Comparison of ENCODE assay signal across 15 mouse cellular contexts in genomic region chr8:70179082-70179481, GRCm38 (mm10). TPM values are rescaled to one million over a fixed set of nuclear protein-coding genes. Genes with fewer than 3 reads are reported as not detected.
DNase-seq lines count a peak whose midpoint lies in the region; ATAC-seq lines count a peak whose summit lies in the region.
"Had no signal": no experiment of that assay in that cellular context is flagged by ENCODE, and none has a peak within 500 bp of the region (broad histone marks: within the 10 kb centered on the region; RNA-seq: fewer than 3 reads in every experiment).

No protein-coding gene starts in this region.

- H3K36me3 ChIP-seq in liver, embryonic 15.5 days (replicated peaks): peaks cover 33% of the 10 kb centered on the region

- H3K4me2 ChIP-seq in liver, embryonic 15.5 days: no peak overlapping the region
- H3K4me2 ChIP-seq: limb, embryonic 12.5 days had no signal

- no peak overlapping the region for H3K9ac ChIP-seq in liver, embryonic 15.5 days
- H3K9ac ChIP-seq: limb, embryonic 12.5 days had no signal

- peak; percentile 31 for DNase-seq in embryo, embryonic 10 days (ENCODE audit: low spot score)
- no peak for DNase-seq in embryo, embryonic 9.5 days (ENCODE audit: extremely low spot score)
- DNase-seq in liver (no peak), NIH3T3 (ENCODE audit: low read depth) (peak; percentile 53)
- no peak for DNase-seq in c-Kit-positive CD71-positive TER-119-positive erythroid progenitor cells, embryonic 14.5 days (ENCODE audit: low spot score)
- DNase-seq in gastrocnemius, adult 8-10 months (ENCODE audit: low spot score in 2 of 2): no peak
- DNase-seq: B cell, adult 2 months; cerebellum, adult 9-11 months; gastrocnemius, postnatal 25 days; heart, postnatal 4 days; kidney, postnatal 4 days had no signal

- H3K4me3 ChIP-seq in liver, embryonic 15.5 days (replicated peaks): no peak overlapping the region
- H3K4me3 ChIP-seq: erythroblast, embryonic 14.5 days; limb, embryonic 12.5 days had no signal

- no peak for ATAC-seq in liver, embryonic 15.5 days (ENCODE audit: insufficient read depth)
- ATAC-seq in megakaryocyte-erythroid progenitor cell, adult 5-6 weeks (replicated peaks; ENCODE audit: low FRiP score, low TSS enrichment, poor library complexity, severe bottlenecking): 0 out of 2 replicates have a peak, but pooled peaks have one; percentile 49

- H3K9me3 ChIP-seq in liver, embryonic 15.5 days (replicated peaks): no peaks in the 10 kb centered on the region
- H3K9me3 ChIP-seq: limb, embryonic 12.5 days had no signal

- H3K27ac ChIP-seq in liver, embryonic 15.5 days (replicated peaks): 0 out of 2 replicates have a peak overlapping the region, but pooled peaks have one; percentile 19
- H3K27ac ChIP-seq: limb, embryonic 12.5 days had no signal

- H3K27me3 ChIP-seq in liver, embryonic 15.5 days: no peaks in the 10 kb centered on the region
- H3K27me3 ChIP-seq: limb, embryonic 12.5 days had no signal

- 89% methylated on average over 4 of the region's 4 CpGs for WGBS in liver, embryonic 15.5 days (ENCODE audit: insufficient replicate concordance)

- H3K4me1 ChIP-seq in liver, embryonic 15.5 days (replicated peaks): peaks cover 37% of the 10 kb centered on the region

RNA-seq across cellular contexts. Expression of gene Tmem161a, which starts 6.9 kb away (rescaled TPM):
- 28.1 and 31.9 TPM in 2 replicates for polyA plus RNA-seq in liver, embryonic 15.5 days (2015; fragmentation: Nextera tagmentation; extraction: Ambion mirVana)
- 40.0 and 40.9 TPM in 2 replicates for total RNA-seq in megakaryocyte-erythroid progenitor cell, adult 5-6 weeks (2014; fragmentation: Nextera tagmentation)
- total RNA-seq in megakaryocyte-erythroid progenitor cell, adult 5-6 weeks (2017): 12.2 and 18.0 TPM in 2 replicates
- 10 to 100 TPM; 77.0 to 87.6 (median 85.9) TPM for total RNA-seq in gastrocnemius, adult 8-10 months (2022)

RNA-seq across cellular contexts. Expression of gene Slc25a42, which starts 33.0 kb away (rescaled TPM):
- 8.0 and 9.2 TPM in 2 replicates for polyA plus RNA-seq in liver, embryonic 15.5 days (2015; fragmentation: Nextera tagmentation; extraction: Ambion mirVana)
- total RNA-seq in megakaryocyte-erythroid progenitor cell, adult 5-6 weeks (2014; fragmentation: Nextera tagmentation): 31.8 and 36.6 TPM in 2 replicates
- 3.2 and 5.5 TPM in 2 replicates for total RNA-seq in megakaryocyte-erythroid progenitor cell, adult 5-6 weeks (2017)
- total RNA-seq in gastrocnemius, adult 8-10 months (2022): 10 to 100 TPM; 27.4 to 34.4 (median 31.1) TPM

RNA-seq across cellular contexts. Expression of gene Mef2b, which starts 39.6 kb away (rescaled TPM):
- polyA plus RNA-seq in liver, embryonic 15.5 days (2015; fragmentation: Nextera tagmentation; extraction: Ambion mirVana): not detected in 2 replicates
- total RNA-seq in megakaryocyte-erythroid progenitor cell, adult 5-6 weeks (2014; fragmentation: Nextera tagmentation): 0.46 and 0.92 TPM in 2 replicates
- not detected in 2 replicates for total RNA-seq in megakaryocyte-erythroid progenitor cell, adult 5-6 weeks (2017)
- total RNA-seq in gastrocnemius, adult 8-10 months (2022): under 1 TPM in 3 of 4 experiments, not detected in 1; 0.32 to 0.36 (median 0.34) TPM

RNA-seq across cellular contexts. Expression of gene Borcs8, which starts 39.8 kb away (rescaled TPM):
- 22.4 and 25.7 TPM in 2 replicates for polyA plus RNA-seq in liver, embryonic 15.5 days (2015; fragmentation: Nextera tagmentation; extraction: Ambion mirVana)
- total RNA-seq in megakaryocyte-erythroid progenitor cell, adult 5-6 weeks (2014; fragmentation: Nextera tagmentation): 50.6 and 63.7 TPM in 2 replicates
- 28.6 and 44.9 TPM in 2 replicates for total RNA-seq in megakaryocyte-erythroid progenitor cell, adult 5-6 weeks (2017)
- 10 to 100 TPM in 3 of 4 experiments, 1 to 10 TPM in 1; 9.8 to 14.9 (median 14.1) TPM for total RNA-seq in gastrocnemius, adult 8-10 months (2022)

RNA-seq across cellular contexts. Expression of gene Rfxank, which starts 40.1 kb away (rescaled TPM):
- 6.5 and 7.3 TPM in 2 replicates for polyA plus RNA-seq in liver, embryonic 15.5 days (2015; fragmentation: Nextera tagmentation; extraction: Ambion mirVana)
- 5.6 and 10.7 TPM in 2 replicates for total RNA-seq in megakaryocyte-erythroid progenitor cell, adult 5-6 weeks (2014; fragmentation: Nextera tagmentation)
- total RNA-seq in megakaryocyte-erythroid progenitor cell, adult 5-6 weeks (2017): 9.1 and 18.3 TPM in 2 replicates
- total RNA-seq in gastrocnemius, adult 8-10 months (2022): 10 to 100 TPM in 1 of 4 experiments, 1 to 10 TPM in 3; 8.5 to 10.6 (median 9.1) TPM

Comparison
In these comparisons a context has a peak if more than half of its experiments do, and no peak if none do; other contexts are left out.
1. DNase-seq: peak in embryo, embryonic 10 days (single experiment) and NIH3T3 (single experiment); none in embryo, embryonic 9.5 days (single experiment), liver (single experiment), c-Kit-positive CD71-positive TER-119-positive erythroid progenitor cells, embryonic 14.5 days (single experiment) and gastrocnemius, adult 8-10 months (0 of 2).